Mouse (Mus musculus): ENCODE results near the gene Nbr1.

DNA sequence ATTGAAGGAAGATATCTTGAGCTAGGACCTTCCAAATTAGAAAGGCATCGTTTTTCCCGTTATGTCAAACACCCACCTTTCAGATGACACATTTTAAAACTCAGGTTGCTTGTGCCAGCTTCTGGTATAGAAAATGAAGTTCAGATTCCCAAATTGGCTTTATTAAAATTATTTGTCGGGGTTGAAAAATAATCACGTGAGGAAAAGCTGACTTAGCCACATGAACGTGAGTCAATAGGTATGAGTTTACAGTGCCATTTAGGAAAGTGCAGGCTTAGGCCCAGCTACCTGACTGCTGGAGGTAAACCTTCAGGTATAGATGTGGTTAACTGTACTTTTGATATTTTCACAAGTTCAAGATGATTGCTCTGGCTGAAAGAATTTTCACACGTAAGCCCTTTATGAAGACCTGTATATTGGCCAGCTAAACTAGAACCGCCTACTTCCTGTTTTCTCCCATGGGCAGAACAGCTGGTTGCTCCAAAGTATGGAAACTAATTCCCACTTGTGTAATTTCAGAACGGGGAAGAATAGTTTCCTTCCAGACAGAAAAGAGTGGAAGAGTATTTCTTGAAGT lies 1.5 kb downstream of the Nbr1 start:
- TF ChIP-seq POLR2A (IDR thresholded peaks at IDR 0.05; ENCODE audit: borderline replicate concordance, low read depth, low read length) (no peak), CTCF (IDR thresholded peaks at IDR 0.05; ENCODE audit: low read depth, low read length) (no peak)
